Mouse (Mus musculus): Measurements from ENCODE around the gene C8g.

C8g gene

DNA sequence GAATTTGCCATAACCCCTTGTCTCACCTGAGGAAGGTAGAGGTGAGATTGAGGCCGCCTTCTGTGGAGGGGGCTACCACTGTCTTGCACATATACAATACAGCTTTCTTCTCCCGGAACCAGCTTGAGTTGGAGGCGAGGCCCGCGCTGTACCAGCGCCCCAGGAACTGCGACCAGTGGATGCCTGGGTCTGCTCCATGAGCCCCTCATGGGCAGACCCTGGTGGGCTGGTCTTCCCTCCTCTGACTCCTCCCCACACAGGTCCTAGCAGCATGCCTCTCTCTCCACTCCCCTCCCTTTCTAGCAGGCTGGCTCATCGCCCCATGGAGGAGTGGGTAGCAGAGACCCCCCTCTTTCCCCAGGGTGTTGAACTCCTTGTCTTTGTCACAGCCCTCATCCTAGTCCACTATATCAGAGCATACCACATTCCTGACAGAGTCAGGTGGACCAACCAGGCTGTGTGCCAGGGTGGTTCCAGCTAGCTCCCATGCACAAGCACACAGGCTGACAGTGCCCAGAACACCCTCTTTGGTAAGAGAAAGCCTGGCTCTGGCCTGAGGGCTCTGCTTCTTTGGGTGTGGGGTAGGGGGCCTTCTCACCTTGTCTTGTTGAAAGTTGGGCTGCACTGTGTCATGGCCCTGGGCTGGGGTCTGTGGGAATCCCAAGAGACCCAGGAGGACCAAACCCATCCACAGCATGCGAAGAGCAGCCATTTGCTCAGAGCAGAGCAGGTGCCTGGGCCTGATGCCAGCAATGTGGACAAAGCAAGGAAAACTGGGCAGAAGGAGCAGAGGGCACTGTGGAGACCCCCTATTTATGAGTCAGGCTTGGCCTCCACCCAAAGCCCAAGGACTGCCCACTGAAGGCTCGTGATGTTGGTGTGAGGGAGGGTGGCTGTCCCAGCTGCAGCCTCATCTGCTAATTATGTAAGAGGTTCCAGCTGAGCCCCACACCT is 32.3 kb downstream of the C8g start:
- DNase-seq (ENCODE audit: low read depth, low spot score), result no peak

- no peak for DNase-seq (ENCODE audit: low read depth, low spot score)
Measured at GRCm38 (mm10) chr2:25467606-25468303, 33.8 kb downstream of the C8g start.

GRCm38 (mm10) chr2:25465816-25466635 is 35.5 kb downstream of the C8g start:
- no peak for DNase-seq (ENCODE audit: low read depth, low spot score)

- DNase-seq (ENCODE audit: low read depth, low spot score), result no peak
Measured at GRCm38 (mm10) chr2:25465256-25465655, 36.3 kb downstream of the C8g start.

DNA sequence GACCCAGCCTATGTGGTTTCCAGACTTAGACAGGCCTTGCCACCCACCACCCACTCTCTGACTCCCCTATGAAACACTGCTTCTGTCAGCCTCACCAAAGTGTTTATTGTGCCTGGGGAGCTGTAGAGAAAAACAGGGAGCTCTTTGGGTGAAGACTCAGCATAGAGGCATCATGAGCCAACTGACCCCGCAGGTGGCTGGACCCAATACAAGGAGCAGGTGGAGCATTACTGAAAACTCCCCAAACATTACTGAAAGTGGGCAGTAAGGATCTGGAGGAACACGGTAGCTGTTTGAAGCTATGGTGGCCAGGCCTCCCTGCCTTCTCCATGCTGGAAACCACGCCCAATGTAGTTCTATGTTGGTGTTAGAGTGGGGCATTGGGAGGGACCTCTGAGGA is 37.9 kb downstream of the C8g start:
- DNase-seq (ENCODE audit: low read depth, low spot score), result no peak

DNA sequence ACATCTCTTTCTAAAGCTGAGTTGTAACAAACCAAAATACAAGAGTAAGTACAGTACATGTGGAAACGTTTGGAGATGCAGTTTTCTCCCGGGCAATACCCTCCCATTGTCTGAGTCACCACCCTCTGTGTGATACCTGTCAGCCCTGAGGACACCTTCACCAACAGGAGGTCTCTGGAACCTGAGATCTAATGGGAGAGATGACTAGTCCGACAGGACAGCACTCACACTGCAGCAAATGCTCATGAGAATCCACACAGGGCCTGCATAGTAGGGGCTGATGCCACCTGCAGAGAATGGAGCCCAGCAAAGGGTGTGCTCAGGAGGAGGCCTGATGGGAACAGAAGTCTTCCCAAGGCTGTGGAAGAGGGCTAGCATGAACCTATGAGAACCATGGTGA is 40.1 kb downstream of the C8g start:
- no peak for DNase-seq (ENCODE audit: low read depth, low spot score)

DNA sequence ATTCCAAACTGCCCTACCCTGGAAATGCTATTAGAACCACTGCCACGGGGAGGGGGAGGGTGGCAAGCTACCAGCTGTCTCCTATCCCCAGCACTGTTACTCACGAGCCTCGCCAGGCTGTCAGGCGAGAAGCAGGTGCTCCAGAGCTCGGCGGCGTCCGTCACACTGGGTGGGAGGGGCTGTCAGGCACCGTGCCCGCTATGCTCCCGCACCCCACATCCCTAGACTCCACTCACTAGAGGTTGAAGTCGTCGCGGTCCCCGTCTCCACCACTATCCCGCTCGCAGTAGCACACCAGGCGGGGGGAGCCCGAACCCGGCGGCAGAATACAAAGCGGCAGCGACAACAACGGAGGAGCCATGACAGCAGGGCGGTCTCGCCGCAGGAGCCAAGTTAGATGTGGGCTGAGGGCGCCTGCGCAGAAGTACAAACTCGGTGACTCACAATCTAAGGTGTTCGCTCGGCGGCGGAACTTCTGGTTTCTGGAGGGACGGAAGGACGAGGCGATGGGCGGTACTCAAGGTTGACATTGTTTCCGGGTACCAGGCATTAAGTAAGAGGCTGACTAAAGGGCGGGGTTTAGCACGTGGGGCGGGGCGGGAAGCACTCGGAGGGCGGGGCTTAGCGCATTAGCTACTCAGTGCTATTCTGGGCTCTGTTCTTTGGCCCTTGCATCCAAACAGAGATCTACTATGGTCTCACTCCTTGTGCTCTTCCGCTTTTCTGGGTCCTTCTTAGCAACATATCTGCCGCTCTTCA is 40.8 kb downstream of the C8g start, which contains the start of gene Paxx:
Paxx (minus strand) TSS at position 544 of the 759 bp plus-strand sequence.
- peak; percentile 82 for DNase-seq (ENCODE audit: low read depth, low spot score)

GRCm38 (mm10) chr2:25460135-25460534 is 41.4 kb downstream of the C8g start:
- DNase-seq (ENCODE audit: low read depth, low spot score), result no peak

GRCm38 (mm10) chr2:25458911-25459310 is 42.6 kb downstream of the C8g start:
- DNase-seq (ENCODE audit: low read depth, low spot score), result no peak

GRCm38 (mm10) chr2:25457022-25457896 is 44.3 kb downstream of the C8g start:
- no peak for DNase-seq (ENCODE audit: low read depth, low spot score)

- DNase-seq (ENCODE audit: low read depth, low spot score), result no peak
Measured at GRCm38 (mm10) chr2:25456205-25456953, 45.1 kb downstream of the C8g start, which contains the start of gene Clic3. TSS of gene Clic3 (plus strand) at chr2:25456838.

GRCm38 (mm10) chr2:25452951-25453350 is 48.6 kb downstream of the C8g start:
- no peak for DNase-seq (ENCODE audit: low read depth, low spot score)

DNA sequence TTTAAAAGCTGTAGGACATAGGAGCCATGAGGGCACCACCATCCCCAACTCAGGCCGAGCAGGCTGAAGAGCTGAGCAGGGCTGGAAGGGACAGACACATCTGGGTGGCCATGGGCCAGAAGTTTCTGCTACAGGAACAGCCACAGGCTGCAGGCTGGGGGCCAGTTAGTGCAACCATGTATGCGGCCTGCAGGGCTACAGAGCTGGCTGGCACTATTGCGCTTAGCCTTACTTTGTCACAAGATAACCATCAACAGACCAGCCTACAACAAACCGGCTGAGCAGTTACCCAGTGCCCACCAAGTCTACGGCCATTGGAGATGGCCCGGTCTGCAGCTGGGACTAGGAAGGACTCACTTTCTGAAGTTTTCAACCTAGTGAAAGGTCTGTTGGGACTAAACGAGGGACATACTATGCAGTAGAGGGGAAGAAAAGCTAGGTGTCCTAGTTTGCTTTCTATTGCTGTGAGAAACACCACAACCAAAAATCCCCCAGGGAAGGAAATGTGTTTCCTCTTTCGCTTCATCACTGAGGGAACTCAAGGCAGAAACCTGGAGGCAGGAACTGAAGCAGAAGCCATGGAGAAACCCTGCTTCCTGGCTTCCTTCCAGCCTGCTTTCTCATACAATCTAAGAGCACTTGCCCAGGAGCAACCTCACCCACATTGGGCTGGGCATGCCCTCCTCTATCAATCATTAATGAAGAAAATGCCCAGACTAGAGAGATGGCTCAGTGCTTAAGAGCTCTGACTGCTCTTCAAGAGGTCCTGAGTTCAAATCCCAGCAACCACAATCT is 50.5 kb downstream of the C8g start:
- DNase-seq (ENCODE audit: low read depth, low spot score), result no peak
